Mouse (Mus musculus) lung, postnatal 14 days (tissue): ENCODE measurements around the gene Ctsd.
A peak's percentile ranks its signal among the peaks of the same experiment; 100 is the strongest.

ENCODE experiments used
- DNase-seq: peaks from one replicate; pipeline ENCODE4 v3.0.0; 2021

The Ctsd gene

DNA sequence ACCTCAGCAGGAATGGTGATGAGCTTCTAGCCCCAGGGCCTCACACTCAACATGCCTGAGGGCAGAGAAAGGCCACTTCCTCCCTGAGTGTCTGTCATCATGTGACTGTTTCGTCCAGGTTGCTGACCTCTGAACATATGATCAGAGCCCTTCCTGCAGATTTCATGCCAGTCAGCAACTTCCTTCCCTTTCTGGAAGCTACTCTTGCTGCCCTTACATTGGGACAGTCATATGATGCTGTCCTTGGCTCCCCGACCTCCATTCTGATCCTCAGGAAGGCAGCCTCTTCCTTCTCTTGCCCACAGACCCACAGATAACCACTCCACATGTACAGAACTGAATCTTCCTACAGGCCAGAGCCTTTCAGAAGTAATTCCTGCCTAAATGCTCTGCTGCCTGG is 10.2 kb upstream of the Ctsd start:
- no peak for DNase-seq

DNA sequence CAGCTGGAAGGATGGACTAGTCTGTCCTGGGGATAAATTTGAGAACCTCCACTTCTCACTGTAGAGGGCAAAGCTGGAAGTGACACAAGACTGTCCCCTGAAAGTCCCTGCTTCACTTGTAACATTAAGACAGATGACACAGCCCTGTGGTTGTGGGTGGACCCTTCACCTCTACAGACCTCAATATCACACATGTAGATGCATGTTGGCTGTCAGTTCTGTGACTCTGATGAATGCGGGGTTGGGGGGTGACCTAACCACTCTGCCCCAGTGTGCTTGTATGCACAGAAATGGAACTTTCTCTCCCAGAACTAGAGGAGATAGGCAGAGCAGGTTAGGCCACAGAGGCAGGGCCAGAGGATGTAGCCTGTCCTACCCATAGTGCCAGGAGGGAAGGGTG is 8.8 kb upstream of the Ctsd start:
- no peak for DNase-seq

DNA sequence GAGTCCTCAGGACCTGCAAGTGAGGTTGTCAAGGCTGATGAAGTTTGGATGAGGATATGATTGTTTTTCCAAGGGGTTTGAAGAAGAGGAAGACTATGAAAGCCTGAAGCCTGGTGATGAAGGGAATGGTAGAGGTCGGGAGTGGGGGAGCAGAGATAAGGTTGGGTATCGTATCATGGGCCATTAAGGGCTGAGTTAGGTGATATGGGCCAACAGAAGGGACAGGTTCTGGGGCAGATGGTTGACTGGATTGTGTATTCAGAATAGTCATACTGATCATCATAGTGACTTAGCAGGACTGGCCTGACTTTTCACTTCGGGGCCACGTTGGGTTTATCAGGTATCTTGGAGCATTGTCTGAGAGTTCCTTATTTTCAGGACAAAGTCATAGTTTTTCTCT is 7.6 kb upstream of the Ctsd start:
- DNase-seq = no peak

GRCm38 (mm10) chr7:142394261-142395190 is 6.7 kb upstream of the Ctsd start:
- no peak for DNase-seq

GRCm38 (mm10) chr7:142393191-142393590 is 5.4 kb upstream of the Ctsd start:
- peak; percentile 55 for DNase-seq

GRCm38 (mm10) chr7:142391609-142392008 is 3.8 kb upstream of the Ctsd start:
- no peak for DNase-seq

GRCm38 (mm10) chr7:142391108-142391507 is 3.3 kb upstream of the Ctsd start:
- DNase-seq = no peak

DNA sequence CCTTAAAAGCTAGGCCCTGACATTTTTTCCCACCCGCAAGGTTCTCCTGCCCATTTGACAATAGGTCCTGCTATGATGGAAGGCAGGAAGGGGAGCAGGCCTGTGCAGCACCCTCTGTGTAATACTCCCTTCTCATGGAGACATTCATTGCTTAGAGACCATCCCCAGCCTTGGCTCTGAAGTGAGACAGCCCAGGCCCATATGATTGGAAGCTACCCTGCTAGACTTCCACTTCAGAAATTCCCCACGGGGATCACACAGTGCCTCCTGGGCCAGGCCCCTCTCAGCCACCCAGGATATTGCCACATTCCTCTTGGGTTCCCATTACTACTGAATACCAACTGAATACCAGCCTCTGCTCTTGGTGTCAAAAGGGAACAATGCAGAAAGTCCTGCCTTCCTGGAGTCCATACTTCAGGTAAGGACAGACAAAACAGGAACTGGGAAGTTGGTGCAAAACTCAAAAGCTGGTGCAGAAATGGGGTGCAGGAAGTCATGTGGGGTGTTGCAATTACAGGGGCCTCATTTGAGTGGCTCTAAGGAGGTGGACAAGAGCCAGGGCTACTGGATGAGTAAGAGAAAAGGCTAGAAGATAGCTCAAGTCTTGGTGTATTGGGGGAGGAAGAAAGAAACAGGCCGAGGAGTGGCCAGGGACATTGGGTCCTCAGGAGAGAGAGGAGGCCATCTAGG is 2.3 kb upstream of the Ctsd start:
- no peak for DNase-seq

DNA sequence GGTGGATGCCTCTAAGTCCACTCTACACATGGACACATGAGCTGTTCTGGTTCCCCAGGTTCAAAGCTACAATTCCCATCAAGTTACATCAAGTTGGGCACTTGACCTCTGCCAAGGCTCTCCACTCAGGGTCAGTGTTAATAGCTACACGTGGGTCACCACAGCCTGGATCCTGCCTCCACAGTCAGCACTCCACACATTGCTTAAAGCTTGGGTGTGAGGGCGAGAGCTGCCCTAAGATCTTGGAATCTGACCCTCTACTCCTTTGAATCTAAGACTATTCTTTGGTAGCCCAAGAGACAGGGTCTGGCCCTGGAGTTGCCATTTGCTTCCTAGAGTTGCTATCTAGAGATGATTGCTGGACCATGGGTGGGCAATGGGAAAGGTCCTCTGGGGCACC is 902 bp upstream of the Ctsd start:
- DNase-seq = no peak

- DNase-seq = no peak
Observed at GRCm38 (mm10) chr7:142388198-142388597, 360 bp upstream of the Ctsd start.

DNA sequence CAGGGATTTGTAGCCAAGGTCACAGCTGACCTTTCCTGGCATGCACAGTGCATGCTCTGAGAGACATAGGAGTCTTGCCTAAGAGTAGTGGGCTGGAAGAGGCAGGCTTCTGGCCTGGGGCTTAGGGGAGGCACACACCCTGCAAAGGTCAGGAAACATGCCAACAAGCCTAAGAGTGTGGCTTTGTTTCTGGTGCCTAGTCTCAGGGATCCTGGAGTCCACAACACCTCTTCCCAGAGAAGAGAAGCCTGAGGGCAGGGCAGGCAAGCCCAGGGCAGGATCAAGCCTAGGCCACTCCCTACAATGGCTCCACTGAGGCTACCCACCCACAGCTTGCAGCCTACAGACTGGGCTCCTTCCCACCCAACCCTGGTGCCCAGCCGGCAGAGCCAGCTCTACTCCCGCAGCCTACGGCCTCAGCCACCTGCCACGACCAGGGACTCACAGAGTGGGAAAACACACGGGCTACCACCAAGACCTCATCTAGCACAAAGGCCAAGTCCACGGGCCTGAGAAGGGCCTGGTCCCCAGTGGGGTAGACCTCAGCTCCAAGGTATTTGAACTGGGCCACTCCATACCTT is 1.1 kb downstream of the Ctsd start:
- no peak for DNase-seq

GRCm38 (mm10) chr7:142385742-142386403 is 2.0 kb downstream of the Ctsd start:
- DNase-seq = no peak

DNA sequence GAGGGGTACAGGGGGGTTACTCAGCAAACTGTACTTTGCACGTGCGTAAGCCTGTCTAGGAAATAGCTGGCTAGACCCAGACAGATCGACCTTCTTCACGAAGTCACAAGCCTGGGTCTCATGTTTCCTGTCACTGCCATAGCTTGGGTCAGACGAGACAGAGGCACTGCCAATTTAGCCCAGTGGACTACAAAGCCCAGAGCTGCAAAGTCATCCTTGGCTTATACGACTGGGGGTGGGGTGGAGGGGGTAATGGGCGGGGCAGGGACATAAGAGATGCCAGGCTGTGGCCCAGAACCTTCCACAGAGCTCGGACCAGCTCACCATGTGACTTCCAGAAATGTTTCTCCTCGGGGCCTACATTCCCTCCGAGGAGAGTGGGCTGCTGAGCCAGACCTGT is 3.5 kb downstream of the Ctsd start:
- no peak for DNase-seq

- DNase-seq = no peak
Observed at GRCm38 (mm10) chr7:142382567-142382966, 5.3 kb downstream of the Ctsd start, which contains the start of gene Gm49369. Gm49369 (minus strand) TSS chr7:142382667.

DNA sequence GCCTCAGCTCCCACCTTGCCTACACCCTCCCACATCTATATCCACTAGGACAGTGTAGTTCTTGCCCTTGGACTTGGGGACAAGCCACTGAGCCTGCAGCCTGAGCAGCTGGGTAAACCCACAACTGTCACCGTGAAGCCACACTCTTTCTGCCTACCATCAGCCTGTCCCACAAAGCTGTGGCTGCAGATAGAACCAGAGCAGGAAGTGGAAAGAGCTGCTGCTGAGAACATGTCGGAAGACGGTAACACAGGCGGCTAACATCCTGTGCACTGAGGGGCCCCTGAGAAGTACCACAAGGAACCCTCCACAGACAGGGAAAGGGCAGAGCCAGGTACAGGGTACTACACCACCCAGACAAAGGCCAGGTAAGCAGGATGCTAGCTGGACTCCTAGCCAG is 6.7 kb downstream of the Ctsd start:
- no peak for DNase-seq

- no peak for DNase-seq
Observed at GRCm38 (mm10) chr7:142379186-142379585, 8.7 kb downstream of the Ctsd start.

DNA sequence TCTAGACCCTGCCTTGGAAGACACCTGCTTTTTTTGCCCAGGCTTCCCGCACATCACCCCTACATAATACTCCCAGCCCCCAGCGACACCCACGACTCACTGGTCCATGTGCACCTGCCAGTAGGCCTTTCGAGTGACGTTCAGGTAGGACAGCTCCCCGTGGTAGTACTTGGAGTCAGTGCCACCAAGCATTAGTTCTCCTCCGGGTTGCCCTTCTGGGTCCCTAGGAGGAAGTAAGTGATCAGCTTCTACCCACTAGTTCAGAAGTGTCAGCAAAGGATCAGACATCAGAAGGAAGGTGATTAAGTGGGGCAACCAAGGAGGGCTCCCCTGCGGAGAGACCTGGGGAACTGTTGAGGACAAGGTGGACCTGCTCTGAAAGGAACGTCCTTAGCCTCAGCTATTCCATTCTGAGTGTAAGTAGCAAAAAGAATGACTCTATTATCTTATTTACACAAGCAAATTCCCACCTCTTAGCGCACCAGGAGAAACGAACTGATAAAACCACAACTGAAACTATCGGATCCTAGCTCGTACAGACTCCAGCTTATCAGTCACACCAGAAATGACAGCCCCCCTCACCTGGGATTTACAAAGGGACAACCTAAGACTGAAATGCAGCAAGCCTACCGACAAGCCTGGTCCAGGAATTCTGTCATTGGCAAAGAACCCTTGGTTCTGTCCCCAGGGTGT is 10.5 kb downstream of the Ctsd start:
- DNase-seq = no peak

GRCm38 (mm10) chr7:142376096-142376495 is 11.7 kb downstream of the Ctsd start:
- no peak for DNase-seq

DNA sequence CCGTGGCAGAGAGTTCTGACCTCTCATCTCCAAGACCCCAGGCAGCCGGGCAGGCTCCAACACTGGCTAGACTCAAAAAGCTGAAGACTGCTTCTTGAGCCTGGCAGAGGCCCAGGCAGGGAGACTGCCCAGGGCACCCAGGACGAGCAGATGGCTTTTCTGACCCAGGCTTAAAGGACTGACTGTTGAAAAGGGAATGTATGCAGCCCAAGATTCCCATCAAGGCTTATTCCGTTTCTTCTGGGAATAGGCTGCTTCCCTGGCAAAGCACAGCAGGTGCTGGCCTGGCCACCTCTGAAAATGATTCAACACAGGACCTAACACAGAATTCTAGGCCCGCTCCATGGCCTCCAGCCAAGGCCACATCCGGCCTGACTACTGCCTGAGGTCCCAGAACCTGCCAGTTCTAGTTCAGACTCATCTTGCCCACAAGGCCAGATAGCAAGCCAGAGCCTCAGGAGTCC is 12.5 kb downstream of the Ctsd start:
- DNase-seq = no peak

GRCm38 (mm10) chr7:142374413-142375015 is 13.3 kb downstream of the Ctsd start:
- no peak for DNase-seq

DNA sequence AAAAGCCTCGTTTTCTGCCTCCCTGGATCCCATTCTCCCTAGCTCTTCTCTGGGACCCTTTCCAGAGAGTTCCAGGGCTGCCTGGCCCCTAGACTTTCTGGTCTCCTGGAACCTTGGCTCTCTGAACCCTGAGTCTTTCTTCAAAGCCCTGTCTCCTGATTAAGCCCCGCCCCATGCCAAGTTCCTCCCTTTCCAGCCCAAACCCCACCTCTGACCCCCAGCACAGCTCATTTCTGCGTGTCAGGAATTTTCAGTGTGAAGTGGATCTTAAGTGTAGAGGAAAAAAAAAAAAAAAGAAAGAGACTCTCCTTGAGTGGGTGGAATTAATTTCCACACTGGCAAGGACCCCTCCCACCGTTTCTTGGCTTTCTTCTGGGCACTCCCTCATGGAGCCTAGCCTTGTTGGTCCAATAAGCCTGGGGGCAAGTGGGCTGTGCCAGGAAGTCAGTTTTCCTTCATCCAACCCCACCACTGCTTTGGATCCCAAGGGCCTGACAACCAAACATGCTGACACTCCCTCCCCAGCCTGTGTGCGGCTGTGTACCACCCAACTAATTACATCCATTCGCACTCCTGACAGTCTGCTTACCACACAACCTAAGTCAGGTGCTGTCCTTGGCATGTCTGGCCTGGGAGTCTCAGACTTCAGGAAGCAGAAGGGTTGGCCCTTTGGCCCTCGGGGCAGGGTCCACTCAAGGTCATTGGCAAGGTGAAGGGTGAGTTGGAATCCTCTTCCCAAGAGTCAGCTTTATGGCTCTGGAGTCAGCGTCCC is 14.0 kb downstream of the Ctsd start, which contains the start of gene Ifitm10:
Ifitm10 (minus strand) TSS at position 113 of the 772 bp plus-strand sequence.
- no peak for DNase-seq
